Mouse (Mus musculus): Measurements from ENCODE around the gene Arf1. TPM values are rescaled to one million over a fixed set of nuclear protein-coding genes. Genes with fewer than 3 reads are reported as not detected.
"Not testable (repeated sequence)": the region's sequence is repeated elsewhere in the genome, so short reads cannot be mapped to it uniquely, and the experiment has no call there.

The Arf1 gene
- total RNA-seq, 2 experiments from 2014 or later = 193 to 199 TPM

DNA sequence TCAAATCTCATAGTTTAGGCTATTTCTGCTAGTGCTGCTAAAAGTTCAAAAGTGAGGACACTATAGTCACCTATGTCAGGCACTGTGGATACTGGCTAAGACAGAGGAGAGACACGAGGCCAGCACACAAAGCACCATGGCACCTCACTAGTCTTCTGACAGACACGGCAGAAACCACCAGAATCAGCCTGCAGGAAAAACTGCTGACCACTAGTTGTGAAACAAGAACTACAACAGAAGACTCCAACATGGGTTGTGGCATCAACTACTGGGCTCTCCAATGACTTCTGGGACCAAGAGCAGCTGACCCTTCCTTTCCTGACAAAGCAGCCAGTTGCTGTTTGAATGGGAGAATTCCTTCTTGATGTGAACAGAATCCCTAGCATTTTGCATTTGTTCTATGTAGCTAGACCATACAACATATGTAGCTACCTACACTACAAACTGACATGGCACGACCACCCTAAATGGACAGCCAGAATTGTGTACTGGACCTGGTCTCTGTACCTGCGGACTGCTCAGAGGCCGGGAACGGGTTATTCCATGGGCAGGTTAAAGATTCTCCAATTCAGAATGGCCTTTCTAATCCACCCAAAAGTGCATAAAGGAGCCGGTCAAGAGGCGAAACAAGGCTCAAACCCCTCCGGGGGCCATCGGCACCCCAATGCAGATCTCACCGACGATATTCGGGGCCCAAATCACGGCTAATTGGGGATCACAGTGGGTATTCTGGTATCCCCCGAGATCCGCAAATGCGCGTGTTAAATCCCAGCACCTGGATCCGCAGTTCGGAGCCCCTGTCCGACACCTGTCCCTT lies 1.1 kb downstream of the Arf1 start:
- no peak for DNase-seq

DNA sequence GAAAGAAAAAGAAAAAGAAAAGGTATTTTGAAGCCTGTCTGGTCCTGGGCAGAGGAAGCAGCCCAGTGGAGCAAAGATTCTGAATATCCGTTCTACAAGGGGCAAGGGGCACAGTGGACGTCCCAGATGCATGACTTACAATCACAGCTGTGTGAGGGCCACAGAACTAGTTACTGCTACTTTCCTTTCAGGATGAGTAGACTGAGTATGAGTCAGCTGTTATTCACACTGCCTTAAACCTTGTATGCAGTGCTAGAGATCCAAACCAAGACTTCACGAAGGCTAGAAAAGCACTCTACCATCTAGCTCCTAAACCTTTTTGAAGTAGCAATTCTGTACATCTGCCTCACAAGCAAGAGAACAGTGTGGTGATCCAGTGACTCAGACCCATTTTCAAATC lies 1.8 kb downstream of the Arf1 start:
- no peak for DNase-seq

DNA sequence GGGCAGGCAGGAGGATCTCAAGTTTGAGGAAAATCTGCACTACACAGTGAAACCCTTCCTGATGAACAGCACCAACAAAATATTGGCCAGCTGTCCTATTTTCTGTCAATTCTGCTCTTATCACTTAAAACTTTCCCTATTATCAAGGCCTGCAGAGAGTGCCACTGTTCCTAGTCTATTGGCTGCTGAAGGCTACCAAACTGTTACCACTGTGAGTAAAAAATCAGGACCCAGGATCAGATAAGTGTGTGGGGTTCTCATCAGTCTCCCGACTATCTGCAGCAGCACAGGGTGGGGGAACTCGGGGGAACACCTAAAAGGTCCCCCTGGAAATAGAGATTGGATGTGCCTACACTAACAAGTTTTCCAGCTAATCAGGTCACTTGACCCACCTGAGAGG lies 2.9 kb downstream of the Arf1 start:
- DNase-seq = no peak

DNA sequence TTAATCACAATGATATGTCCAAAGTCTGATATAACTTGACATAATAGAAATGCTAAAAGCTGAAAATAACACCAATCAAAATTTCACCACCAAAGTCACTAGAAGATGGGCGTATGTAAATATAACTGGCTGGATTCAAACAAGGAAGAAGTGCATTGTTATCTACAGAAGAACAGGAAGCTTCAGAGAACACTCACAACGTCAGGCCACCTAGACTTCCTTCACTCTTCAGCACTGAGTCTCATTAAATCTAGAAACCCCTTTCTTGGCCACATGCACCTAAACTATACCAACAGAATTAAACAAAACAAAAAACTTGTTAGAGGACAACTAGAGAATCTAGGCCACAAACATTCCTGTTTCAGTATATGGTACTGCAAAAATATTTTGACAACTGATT lies 3.6 kb downstream of the Arf1 start:
- DNase-seq = no peak

DNA sequence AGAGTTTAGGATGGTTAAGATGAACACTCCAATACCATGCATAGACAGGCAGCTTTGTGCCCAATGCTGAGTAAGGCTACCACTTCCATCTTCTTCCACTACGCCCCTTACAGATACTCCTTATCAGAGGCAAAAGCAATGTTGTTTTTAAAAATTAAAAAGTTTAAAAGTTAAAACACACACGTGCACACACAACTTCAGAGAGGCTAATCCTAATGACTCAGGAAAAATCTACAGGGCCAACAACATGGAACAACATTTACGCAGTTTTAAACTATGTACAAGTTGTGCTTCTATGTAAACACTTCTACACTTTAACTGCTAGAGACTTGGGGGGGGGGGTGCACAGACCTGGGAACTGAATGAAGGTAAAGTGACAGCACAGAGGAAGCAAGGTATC lies 4.0 kb downstream of the Arf1 start:
- no peak for DNase-seq

DNA sequence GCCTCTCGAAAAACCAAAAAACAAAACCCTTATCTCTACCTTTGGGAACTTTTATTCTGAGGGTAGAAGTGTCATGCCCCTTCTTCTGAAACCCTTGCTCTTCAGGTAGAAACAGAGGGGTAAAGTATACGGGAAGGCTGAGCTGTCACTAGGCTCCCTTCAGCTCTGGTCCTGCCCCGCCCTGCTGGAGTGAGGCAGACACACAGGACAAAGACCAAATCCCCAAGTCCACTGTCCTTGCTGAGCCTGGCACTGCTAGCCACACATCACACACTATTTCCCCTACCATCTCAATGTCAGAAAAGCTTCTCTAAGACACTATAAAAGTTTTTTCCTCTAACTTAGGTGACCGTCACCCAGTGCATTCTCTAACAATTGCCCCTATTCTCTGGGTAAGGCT lies 5.8 kb downstream of the Arf1 start:
- no peak for DNase-seq

DNA sequence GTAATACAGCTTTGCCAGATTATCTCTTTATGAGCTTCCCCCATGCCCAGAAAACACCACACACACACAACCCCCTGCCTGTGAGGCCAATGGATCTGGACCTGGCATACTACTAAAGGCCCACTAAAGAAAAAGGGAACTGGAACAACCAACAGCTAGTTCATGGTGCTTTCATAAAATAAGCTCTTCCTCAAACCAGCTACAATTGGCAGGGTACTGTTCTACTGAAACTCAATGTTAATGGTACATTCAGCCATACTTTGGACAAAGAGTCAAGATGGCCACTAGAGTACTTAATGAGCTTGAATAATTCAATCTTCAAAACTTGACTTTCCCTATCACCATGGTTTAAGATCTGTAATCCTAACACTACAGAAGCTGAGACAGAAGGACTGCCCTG lies 6.5 kb downstream of the Arf1 start:
- DNase-seq = no peak

DNA sequence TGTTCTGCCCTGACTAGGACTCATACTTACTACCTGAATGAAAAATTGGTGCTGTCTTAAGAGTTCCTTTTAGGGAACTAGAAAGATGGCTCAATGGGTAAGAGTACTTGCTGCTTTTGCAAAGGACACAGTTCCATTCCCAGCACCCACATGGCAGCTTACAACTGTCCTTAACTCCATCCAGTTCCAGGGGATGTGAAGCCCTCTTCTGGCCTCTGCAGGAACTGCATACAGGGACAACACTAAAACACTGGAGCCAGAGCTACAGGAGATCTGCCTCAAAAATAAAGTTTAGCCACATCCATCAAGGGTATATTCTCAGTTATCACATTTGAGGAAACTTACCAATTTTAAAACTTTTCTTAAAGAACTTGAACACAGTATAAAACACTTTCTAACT lies 9.0 kb downstream of the Arf1 start:
- no peak for DNase-seq

DNA sequence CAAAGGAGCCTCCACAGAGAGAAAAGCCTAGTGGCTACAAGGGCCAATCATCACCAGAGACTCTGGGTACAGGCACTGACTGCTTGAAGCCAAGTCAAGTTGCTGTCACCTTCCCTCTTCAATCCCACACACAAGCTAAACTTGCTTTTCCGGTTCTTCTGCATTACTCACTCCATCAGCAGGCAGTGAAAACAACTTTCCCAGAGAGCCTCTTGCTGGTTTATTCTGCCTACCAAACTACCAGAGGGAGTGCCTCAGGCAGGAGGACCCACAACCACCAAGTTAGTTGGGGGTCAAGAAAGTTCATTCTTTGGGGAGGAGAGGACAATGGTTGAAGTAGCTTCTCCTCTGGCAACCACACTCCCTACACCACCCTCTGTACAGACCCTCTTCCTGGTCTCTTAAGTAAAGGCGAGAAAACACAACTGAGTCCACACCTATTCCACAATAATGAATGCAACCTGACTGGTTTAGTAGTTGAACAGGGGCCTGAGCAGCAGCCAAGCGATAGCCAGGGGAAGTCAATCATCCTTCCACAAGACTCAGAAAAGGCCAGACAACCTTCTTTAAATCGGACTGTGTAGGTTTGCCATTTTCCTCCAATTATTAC lies 9.6 kb downstream of the Arf1 start:
- no peak for DNase-seq

DNA sequence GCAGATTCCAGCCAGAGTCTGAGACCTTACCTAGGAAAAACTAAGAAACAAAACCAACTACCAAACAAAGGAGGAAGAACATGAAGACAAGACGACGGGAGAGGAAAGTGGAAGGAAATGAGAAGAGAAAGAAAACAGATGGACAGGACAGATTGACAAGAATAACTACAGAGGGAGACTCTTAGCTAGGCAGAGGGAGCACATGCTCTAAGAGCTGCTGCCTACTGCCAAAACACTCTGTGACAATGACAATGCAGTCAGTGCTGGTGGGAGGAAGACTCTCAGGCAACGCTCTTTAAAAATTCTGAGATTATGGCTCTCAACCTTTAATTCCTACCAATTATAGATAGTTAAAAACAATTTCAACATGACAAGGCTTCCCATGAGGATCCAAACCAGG lies 11.1 kb downstream of the Arf1 start:
- DNase-seq = no peak

DNA sequence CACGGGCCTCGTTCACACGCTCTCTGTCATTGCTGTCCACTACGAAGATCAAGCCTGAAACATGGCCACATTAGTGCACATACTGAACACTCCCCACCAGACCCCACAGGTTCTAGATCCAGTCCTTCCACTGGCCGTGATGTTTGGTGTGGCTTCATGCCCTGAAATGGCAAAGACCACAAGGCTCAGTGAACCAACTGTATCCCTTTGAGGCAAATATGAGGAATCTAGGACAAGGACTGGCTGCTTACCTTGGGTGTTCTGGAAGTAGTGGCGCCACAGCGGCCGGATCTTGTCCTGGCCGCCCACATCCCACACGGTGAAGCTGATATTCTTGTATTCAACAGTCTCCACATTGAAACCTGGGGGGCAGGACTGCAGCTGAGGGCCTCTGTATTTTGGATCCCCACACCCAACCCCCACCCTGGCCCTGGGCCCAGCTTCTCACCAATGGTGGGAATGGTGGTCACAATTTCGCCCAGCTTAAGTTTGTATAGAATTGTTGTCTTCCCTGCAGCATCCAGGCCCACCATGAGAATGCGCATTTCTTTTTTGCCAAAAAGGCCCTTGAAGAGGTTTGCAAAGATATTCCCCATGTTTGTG lies 15.1 kb downstream of the Arf1 start:
- DNase-seq = no peak

DNA sequence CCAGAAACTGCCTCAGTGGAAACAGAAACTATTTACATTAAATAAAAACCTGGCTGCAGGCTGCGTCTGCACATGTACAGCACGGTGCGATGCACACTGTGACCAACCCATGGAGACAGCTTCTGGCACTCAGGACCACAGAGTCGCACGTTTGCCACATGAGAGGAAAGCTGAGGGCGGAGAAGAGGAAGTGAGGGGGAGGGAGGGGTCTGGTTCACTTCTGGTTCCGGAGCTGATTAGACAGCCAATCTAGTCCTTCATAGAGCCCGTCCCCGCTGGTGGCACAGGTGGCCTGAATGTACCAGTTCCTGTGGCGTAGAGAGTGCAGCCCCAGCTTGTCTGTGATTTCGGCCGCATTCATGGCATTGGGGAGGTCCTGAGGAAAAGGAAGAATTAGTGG lies 15.8 kb downstream of the Arf1 start:
- not testable (repeated sequence) for DNase-seq

DNA sequence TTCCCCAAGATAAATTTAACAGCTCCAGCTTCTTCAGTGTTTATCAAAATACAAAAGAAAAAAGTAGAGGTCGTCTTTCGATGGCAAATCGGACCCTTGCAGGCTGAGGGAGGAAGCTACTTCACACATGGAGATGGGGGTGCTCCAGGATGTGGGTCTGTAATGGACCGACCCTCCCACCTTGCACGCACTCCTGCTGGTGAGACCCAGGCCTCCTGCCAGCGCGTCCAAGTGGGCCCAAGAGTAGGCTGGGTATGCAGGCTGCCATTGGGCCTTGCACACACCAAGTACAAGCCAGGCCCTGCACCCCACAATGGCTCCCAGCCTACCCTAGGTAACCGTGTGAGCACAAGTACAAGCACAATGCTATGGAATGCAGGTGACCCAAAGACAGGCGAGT lies 16.5 kb downstream of the Arf1 start:
- DNase-seq = not testable (repeated sequence)

DNA sequence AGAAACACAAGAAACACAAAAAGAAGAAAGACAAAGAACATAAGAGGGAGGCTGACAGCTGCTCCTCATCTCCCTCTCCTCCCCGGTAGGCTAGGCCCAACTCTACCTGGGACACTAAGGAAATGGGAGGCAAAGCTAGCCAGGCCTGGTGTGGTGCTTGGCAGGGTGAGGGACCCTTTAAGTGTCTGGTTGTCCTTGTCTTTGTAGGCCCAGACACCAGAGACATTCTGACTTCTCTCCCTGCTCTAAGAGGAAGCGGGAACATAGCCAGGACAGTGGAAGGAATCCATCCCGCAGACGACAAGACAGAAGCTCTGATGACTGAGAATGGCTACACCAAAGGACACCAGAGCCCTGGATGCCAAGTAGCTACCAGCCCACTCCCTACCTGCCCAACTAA lies 18.1 kb downstream of the Arf1 start:
- DNase-seq = no peak

DNA sequence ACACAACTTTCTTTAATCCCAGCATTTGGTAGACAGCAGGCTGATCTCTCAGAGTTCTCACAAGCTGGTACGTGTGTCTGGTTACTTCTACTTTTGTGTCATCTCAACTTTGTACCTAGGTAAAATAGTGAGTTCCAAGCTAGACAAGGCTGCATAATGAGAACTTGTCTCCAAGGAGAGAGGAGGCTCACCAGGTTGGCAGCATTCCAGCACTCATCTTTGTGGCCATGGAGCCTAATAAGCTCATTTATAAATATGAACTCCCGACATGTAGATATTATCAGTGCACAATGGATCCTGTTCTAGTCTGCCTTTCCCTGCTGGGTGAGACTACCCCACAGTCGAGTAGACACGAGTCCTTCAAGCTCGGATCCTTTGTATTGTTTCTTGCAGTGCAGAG lies 18.5 kb downstream of the Arf1 start:
- no peak for DNase-seq

DNA sequence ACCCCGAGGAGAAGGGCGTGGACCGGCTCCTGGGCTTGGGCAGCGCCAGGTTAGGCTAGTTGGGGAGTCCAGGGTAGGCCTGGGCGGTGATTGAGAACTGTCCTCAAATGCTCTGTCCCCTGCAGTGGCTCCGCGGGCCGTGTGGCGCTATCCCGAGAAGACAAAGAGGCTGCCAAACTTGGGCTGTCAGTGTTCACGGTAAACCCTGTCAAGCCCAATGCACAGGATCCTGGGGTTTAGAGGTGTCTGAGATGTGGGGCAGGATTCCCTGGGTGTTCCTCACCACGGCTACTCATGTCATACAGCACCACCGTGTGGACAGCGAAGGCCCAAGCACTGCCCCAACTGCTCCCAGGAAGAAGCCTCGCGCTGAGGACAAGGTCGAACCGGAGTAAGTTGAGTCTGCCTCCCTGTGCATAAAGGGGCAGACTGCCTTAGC lies 19.0 kb downstream of the Arf1 start:
- peak; percentile 41 for DNase-seq

DNA sequence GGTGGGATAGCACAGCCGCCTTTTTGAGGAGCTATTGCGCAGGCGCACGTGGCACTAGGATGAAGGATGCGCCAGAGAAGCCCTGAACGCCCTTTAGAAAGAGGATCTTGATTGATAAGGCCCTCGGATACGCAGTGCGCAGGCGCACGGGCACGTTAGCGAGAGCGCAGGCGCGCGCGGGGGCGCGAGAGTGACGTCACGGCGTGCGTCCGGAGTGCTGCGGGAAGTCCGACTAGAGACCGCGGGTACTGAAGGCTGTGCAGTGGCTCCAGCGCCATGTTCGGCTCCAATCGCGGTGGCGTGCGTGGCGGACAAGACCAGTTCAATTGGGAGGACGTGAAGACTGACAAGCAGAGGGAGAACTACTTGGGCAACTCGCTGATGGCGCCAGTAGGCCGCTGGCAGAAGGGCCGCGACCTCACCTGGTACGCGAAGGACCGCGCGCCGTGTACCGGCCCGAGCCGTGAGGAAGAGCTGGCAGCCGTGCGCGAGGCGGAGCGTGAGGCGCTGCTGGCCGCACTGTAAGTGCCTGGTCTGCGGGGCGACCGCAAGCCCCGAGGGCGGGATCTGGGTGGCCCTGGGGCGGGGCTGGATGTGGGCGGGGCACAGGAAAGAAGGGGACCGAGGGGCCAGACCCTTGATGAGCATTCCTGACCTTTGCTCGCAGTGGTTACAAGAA lies 19.8 kb downstream of the Arf1 start, which contains the start of gene 2310033P09Rik:
TSS of gene 2310033P09Rik (plus strand) at position 169 of the 679 bp plus-strand sequence.
- peak; percentile 92 for DNase-seq

DNA sequence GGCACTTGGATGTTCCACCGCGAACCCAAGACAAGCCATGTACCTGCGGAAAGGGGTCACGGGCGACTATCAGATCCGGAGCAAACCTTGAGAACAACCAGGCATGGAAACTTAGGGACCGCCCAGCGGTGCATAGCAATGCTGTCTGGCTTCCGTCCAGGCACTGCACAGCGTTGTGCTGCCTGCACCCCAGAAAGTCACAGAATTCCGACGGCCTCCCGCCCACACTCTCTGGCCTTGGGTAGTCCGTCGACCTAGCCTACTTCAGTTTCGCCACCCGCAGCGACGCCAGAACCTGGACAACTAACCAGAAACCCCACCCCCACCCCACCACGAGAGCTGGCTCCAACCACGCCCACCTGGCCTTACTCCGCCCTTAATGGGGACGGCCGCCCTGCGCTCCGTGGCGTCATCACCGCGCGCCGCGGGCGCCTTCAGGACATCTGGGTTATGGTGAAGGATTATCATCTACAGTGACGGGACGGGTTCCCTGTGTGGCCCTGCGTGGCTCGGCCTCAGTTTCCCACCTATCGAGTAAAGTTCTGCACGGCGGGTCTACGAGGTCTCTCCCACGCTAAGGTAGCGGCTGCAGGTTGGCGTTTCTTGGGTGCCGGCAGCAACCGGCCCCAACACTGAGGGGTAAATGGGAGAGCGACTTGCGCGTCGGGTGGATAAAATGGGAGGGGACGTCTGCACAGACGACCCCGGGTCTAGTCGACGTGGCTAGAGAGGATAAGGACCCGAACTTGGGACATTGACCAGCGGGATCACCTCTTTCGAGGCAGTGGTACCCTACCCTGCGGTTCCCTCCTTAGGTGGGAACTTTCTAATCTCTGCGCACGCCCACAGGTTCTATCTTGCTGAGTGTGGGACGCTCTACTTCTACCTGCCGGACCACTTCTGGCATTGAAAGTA lies 25.7 kb downstream of the Arf1 start, which contains the start of gene Mrpl55:
TSS of gene Mrpl55 (plus strand) at position 406 of the 915 bp plus-strand sequence.
- peak; percentile 91 for DNase-seq

DNA sequence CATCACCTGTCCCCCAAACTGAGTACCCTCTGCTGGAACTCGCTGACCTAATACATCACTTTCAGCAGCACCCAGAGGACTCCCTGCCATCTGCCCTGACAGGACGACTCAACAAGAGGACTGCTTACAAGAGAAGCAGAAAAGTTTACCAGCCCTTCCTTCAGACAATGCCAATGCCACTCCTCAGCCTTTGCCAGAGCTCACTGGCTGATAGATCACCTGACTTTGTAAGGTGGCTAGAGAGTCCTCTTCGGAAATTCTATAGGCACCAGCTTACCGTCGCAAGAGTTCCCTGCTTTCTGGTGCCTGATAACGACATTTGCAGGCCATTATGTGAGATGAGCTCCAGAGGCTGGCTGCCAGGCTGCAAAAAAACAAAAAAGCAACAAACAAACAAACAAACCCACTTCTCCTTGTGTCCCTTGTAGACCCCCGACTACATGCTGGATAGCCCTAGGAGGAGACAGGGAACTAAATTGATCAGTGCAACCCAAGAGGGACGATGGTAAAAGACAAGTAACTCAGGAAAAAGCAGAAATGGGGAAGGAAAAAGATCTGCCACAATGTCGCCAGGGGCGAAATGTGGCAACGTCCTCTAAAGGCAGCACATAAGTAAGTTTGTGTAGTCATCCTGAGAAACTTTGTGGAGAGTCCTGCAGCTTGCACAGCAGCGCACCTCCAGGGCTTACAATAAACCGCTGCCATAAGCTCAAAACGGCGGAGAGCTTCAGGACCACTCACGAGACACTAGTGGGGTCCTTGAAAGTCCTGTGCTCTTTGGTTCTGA lies 26.7 kb downstream of the Arf1 start:
- no peak for DNase-seq

DNA sequence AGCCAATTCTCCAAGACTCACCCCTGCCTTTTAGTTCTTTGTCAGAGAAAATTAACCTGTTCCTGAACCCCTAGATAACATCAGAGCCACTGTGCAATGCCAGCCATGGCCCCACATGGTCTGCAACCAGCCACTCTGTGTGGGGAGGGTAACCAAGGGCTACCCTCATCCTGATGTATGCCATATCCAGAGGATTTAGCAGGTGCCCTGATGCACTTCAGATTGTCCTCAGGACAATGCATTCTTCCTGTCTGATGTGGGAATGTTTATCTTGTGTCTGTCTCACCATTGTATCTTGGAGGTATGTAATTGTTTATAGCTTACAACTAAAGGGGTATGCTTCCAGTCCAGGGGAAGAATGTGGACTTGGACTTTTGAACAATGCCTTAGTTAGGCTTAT lies 31.8 kb downstream of the Arf1 start:
- DNase-seq = no peak

DNA sequence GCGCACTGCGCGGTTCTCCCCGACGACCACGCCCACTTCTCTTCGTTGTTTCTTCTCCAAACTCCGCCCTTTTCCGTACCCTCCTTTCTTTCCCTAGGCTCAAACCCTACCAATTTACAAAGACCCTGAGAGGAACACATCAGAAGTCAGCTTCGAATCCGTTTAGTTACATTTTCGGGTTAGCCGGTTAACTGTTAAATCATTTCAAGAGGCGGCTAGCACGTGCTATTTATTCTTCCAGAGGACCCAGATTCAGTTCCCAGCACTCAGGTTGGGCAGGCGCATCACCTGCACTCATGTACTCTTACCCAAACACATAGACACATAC lies 36.0 kb downstream of the Arf1 start, which contains the start of gene Guk1:
TSS of gene Guk1 (minus strand) at position 154 of the 328 bp plus-strand sequence.
- DNase-seq = no peak
